Mouse (Mus musculus) MEL (cell line): ENCODE results near the gene Gm10037.
"Not testable (repeated sequence)": the region's sequence is repeated elsewhere in the genome, so short reads cannot be mapped to it uniquely, and the experiment has no call there.

ENCODE experiments used
- CTCF ChIP-seq, 3 experiments: IDR thresholded peaks in 2 of 3; conservative IDR thresholded peaks in 1 of 3; 2 replicates each; pipeline ENCODE4 v1.5.1; 2011 to 2012; ENCODE audit warnings: low read length in 3 of 3, low read depth in 2 of 3, mild to moderate bottlenecking in 2 of 3, improper control_type of control experiment in 1 of 3, inconsistent platforms in 1 of 3, mixed read lengths in 1 of 3, moderate library complexity in 1 of 3; ENCODE audit not compliant: control insufficient read depth in 1 of 3, insufficient read depth in 1 of 3, poor library complexity in 1 of 3, severe bottlenecking in 1 of 3
- E2F4 ChIP-seq: IDR thresholded peaks from 2 replicates; pipeline ENCODE4 v1.6.1; 2011; ENCODE audit warnings: low read depth, low read length, improper control_type of control experiment, borderline replicate concordance
- ELF1 ChIP-seq: IDR thresholded peaks from 2 replicates; pipeline ENCODE4 v1.6.1; 2014; ENCODE audit warnings: low read depth, mild to moderate bottlenecking, inconsistent platforms, low read length, improper control_type of control experiment, moderate library complexity
- EP300 ChIP-seq, 2 experiments: IDR thresholded peaks; 2 replicates each; pipeline ENCODE4 v1.6.1; 2011; ENCODE audit warnings: improper control_type of control experiment in 2 of 2, low read length in 2 of 2, low read depth in 1 of 2, mild to moderate bottlenecking in 1 of 2
- ETS1 ChIP-seq: IDR thresholded peaks from 2 replicates; pipeline ENCODE4 v1.6.1; 2012; ENCODE audit warnings: low read depth, mild to moderate bottlenecking, inconsistent platforms, low read length, improper control_type of control experiment, moderate library complexity
- HCFC1 ChIP-seq: IDR thresholded peaks from 2 replicates; pipeline ENCODE4 v1.6.1; 2012; ENCODE audit warnings: low read depth, mild to moderate bottlenecking, inconsistent platforms, low read length, improper control_type of control experiment, moderate library complexity
- MXI1 ChIP-seq: IDR thresholded peaks from 2 replicates; pipeline ENCODE4 v1.6.1; 2011; ENCODE audit warnings: mild to moderate bottlenecking, low read depth, low read length, improper control_type of control experiment
- NELFE ChIP-seq: IDR thresholded peaks from 2 replicates; pipeline ENCODE4 v1.6.1; 2011; ENCODE audit warnings: low read depth, low read length, improper control_type of control experiment
- POLR2A ChIP-seq, 2 experiments: IDR thresholded peaks; 2 replicates each; pipeline ENCODE4 v1.6.1; 2011 to 2012; ENCODE audit warnings: low read length in 2 of 2, mild to moderate bottlenecking in 2 of 2, control low read depth in 1 of 2, improper control_type of control experiment in 1 of 2, low read depth in 1 of 2, moderate library complexity in 1 of 2; ENCODE audit not compliant: control insufficient read depth in 1 of 2, insufficient read depth in 1 of 2, poor library complexity in 1 of 2
- POLR2AphosphoS2 ChIP-seq: IDR thresholded peaks from 2 replicates; pipeline ENCODE4 v1.6.1; 2011; ENCODE audit warnings: low read length, improper control_type of control experiment
- RCOR1 ChIP-seq: IDR thresholded peaks from 2 replicates; pipeline ENCODE4 v1.6.1; 2012; ENCODE audit warnings: low read depth, mild to moderate bottlenecking, inconsistent platforms, low read length, improper control_type of control experiment
- TCF12 ChIP-seq: IDR thresholded peaks from 2 replicates; pipeline ENCODE4 v1.6.1; 2014; ENCODE audit warnings: low read depth, mild to moderate bottlenecking, inconsistent platforms, low read length, improper control_type of control experiment, moderate library complexity
- UBTF ChIP-seq: IDR thresholded peaks from 2 replicates; pipeline ENCODE4 v1.6.1; 2012; ENCODE audit warnings: low read depth, mild to moderate bottlenecking, inconsistent platforms, low read length, improper control_type of control experiment, moderate library complexity, borderline replicate concordance; ENCODE audit not compliant: insufficient read depth

DNA sequence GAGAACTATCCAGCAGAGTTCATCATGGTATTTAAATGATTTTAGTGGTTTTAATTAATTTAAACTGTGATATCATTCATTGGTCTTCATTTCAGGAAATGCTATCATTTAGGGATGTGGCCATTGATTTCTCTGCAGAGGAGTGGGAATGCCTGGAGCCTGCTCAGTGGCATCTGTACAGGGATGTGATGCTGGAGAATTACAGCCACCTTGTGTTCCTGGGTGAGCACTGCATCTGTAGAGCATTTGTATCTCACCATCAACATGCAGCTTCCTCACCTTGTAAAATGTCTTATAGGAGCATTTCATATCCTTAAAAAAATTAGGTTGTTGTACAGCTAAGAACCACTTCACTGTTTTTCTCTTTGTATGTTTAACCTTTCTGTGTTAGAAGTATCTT lies 2.2 kb downstream of the Gm10037 start:
- TF ChIP-seq CTCF (IDR thresholded peaks at IDR 0.05 in 2 of 3, conservative IDR thresholded peaks at IDR 0.05 in 1 of 3; ENCODE audit: control insufficient read depth in 1 of 3, insufficient read depth in 1 of 3, low read depth in 2 of 3, low read length in 3 of 3, poor library complexity in 1 of 3, severe bottlenecking in 1 of 3); NELFE; ELF1; POLR2AphosphoS2; POLR2A (IDR thresholded peaks at IDR 0.05; ENCODE audit: control insufficient read depth in 1 of 2, insufficient read depth in 1 of 2, low read depth in 1 of 2, low read length in 2 of 2, poor library complexity in 1 of 2); EP300 (IDR thresholded peaks at IDR 0.05; ENCODE audit: low read depth in 1 of 2, low read length in 2 of 2); RCOR1; UBTF; ETS1; MXI1; TCF12; HCFC1; E2F4: not testable (repeated sequence)
